Mouse (Mus musculus) C2C12 (cell line): ENCODE results near the gene Gemin5.
"Not testable (repeated sequence)": the region's sequence is repeated elsewhere in the genome, so short reads cannot be mapped to it uniquely, and the experiment has no call there.

ENCODE experiments used
- CTCF ChIP-seq: IDR thresholded peaks from one replicate; pipeline ENCODE4 v1.5.1; 2011; ENCODE audit not compliant: control insufficient read depth, insufficient read depth, insufficient read length
- MAX ChIP-seq: IDR thresholded peaks from one replicate; pipeline ENCODE4 v1.6.1; 2011; ENCODE audit warnings: mild to moderate bottlenecking, control low read depth
- MYOG ChIP-seq: IDR thresholded peaks from one replicate; pipeline ENCODE4 v1.6.1; 2011; ENCODE audit not compliant: control insufficient read depth, insufficient read length; ENCODE audit errors: extremely low read depth
- USF1 ChIP-seq: IDR thresholded peaks from one replicate; pipeline ENCODE4 v1.6.1; 2011; ENCODE audit warnings: low read depth, mild to moderate bottlenecking, control low read depth, moderate library complexity

GRCm38 (mm10) chr11:58199229-58200037 lies 31.1 kb upstream of the Gemin5 start, which contains the start of the genes Igtp and Irgm2:
- not testable (repeated sequence) for TF ChIP-seq CTCF, USF1, MYOG, MAX
